In genomic region chr6:73428618-73429336, GRCm38 (mm10) we compare ENCODE assay signal across 11 mouse cellular contexts. TPM values are rescaled to one million over a fixed set of nuclear protein-coding genes. Genes with fewer than 3 reads are reported as not detected.
DNase-seq lines count a peak whose midpoint lies in the region; ATAC-seq and TF ChIP-seq lines count a peak whose summit lies in the region.
"Had no signal": no experiment of that assay in that cellular context is flagged by ENCODE, and none has a peak within 500 bp of the region (broad histone marks: within the 10 kb centered on the region; RNA-seq: fewer than 3 reads in every experiment).

No protein-coding gene starts in this region.

- H3K4me3 ChIP-seq in kidney, postnatal 0 days (replicated peaks; ENCODE audit: low read depth, low read length) = no peak overlapping the region
- no peak overlapping the region for H3K4me3 ChIP-seq in kidney, adult 2 months (ENCODE audit: insufficient read depth, low read depth, low read length)
- H3K4me3 ChIP-seq in forebrain, postnatal 0 days (ENCODE audit: low read depth, low read length) = no peak overlapping the region
- H3K4me3 ChIP-seq in midbrain, embryonic 16.5 days (ENCODE audit: low read depth, low read length) = no peak overlapping the region
- H3K4me3 ChIP-seq in liver, postnatal 0 days (ENCODE audit: low read depth, low read length) = no peak overlapping the region

- H3K4me2 ChIP-seq in kidney, postnatal 0 days (ENCODE audit: low read length) = 0 out of 2 replicates have a peak overlapping the region, but pooled peaks have one; percentile 15
- peak overlapping the region; percentile 15; the same call in 1 of the 2 replicates for H3K4me2 ChIP-seq in forebrain, postnatal 0 days (ENCODE audit: low read depth)
- H3K4me2 ChIP-seq in midbrain, embryonic 16.5 days (ENCODE audit: low read length) = peak overlapping the region; percentile 41
- no peak overlapping the region for H3K4me2 ChIP-seq in liver, postnatal 0 days (ENCODE audit: low read depth, low read length)

- TF ChIP-seq CTCF in kidney, postnatal 0 days (IDR thresholded peaks at IDR 0.05; ENCODE audit: low read depth) = no peak
- no peak for TF ChIP-seq CTCF in kidney, adult 2 months (conservative IDR thresholded peaks at IDR 0.05; ENCODE audit: insufficient read depth, insufficient read length, low read depth, low read length)
- no peak for TF ChIP-seq CTCF in forebrain, postnatal 0 days (IDR thresholded peaks at IDR 0.05; ENCODE audit: low read depth)
- no peak for TF ChIP-seq CTCF in liver, postnatal 0 days (IDR thresholded peaks at IDR 0.05; ENCODE audit: low read depth)

- no peaks in the 10 kb centered on the region for H3K36me3 ChIP-seq in kidney, postnatal 0 days (ENCODE audit: insufficient read depth, low read length)
- no peaks in the 10 kb centered on the region for H3K36me3 ChIP-seq in kidney, adult 2 months (ENCODE audit: control insufficient read depth, insufficient read depth, low read length)
- no peaks in the 10 kb centered on the region for H3K36me3 ChIP-seq in forebrain, postnatal 0 days (ENCODE audit: insufficient read depth)
- H3K36me3 ChIP-seq in midbrain, embryonic 16.5 days (ENCODE audit: control insufficient read depth, insufficient read depth, low read length) = no peaks in the 10 kb centered on the region
- no peaks in the 10 kb centered on the region for H3K36me3 ChIP-seq in liver, postnatal 0 days (replicated peaks; ENCODE audit: insufficient read depth, low read length)

- no peak overlapping the region for H3K27ac ChIP-seq in kidney, postnatal 0 days
- H3K27ac ChIP-seq in kidney, adult 2 months (ENCODE audit: insufficient read depth, low read depth, low read length) = no peak overlapping the region
- no peak overlapping the region for H3K27ac ChIP-seq in forebrain, postnatal 0 days (ENCODE audit: low read depth, low read length)
- no peak overlapping the region for H3K27ac ChIP-seq in midbrain, embryonic 16.5 days (ENCODE audit: low read length)
- H3K27ac ChIP-seq in liver, postnatal 0 days (ENCODE audit: low read depth) = no peak overlapping the region

- no peak for ATAC-seq in kidney, postnatal 0 days (replicated peaks; ENCODE audit: low FRiP score, low read depth)
- ATAC-seq in forebrain, postnatal 0 days = peak; percentile 65
- ATAC-seq in midbrain, embryonic 16.5 days = 0 out of 2 replicates have a peak, but pooled peaks have one; percentile 17
- no peak for ATAC-seq in liver, postnatal 0 days
- ATAC-seq in granulocyte monocyte progenitor cell, adult 5-6 weeks (replicated peaks; ENCODE audit: poor library complexity, severe bottlenecking) = no peak

- no peak for TF ChIP-seq EP300 in liver, postnatal 0 days (IDR thresholded peaks at IDR 0.05; ENCODE audit: low read depth)

- 20% methylated on average over 14 of the region's 14 CpGs for WGBS in kidney, postnatal 0 days
- 29% methylated on average over 14 of the region's 14 CpGs for WGBS in kidney, adult 2 months
- 21% methylated on average over 14 of the region's 14 CpGs for WGBS in forebrain, postnatal 0 days
- WGBS in midbrain, embryonic 16.5 days = 25% methylated on average over 14 of the region's 14 CpGs
- WGBS in liver, postnatal 0 days (ENCODE audit: insufficient replicate concordance) = 54% methylated on average over 14 of the region's 14 CpGs

- no peaks in the 10 kb centered on the region for H3K9me3 ChIP-seq in kidney, postnatal 0 days (replicated peaks; ENCODE audit: low read length)
- no peaks in the 10 kb centered on the region for H3K9me3 ChIP-seq in forebrain, postnatal 0 days (ENCODE audit: low read length)
- H3K9me3 ChIP-seq in midbrain, embryonic 16.5 days (replicated peaks; ENCODE audit: control insufficient read depth, low read length, poor library complexity, severe bottlenecking) = no peaks in the 10 kb centered on the region
- no peaks in the 10 kb centered on the region for H3K9me3 ChIP-seq in liver, postnatal 0 days (ENCODE audit: low read length)

- DNase-seq in kidney, postnatal 0 days (ENCODE audit: low spot score) = peak; percentile 36
- no peak for DNase-seq in kidney, adult 2 months
- peak; percentile 36 for DNase-seq in cerebellum, adult 9-11 months
- DNase-seq in forebrain, postnatal 0 days = peak; percentile 14
- no peak for DNase-seq in liver, postnatal 0 days
- no peak for DNase-seq in urinary bladder, postnatal 10 days (ENCODE audit: low spot score)

- no peak overlapping the region for H3K9ac ChIP-seq in kidney, postnatal 0 days (ENCODE audit: low read depth, low read length)
- no peak overlapping the region for H3K9ac ChIP-seq in forebrain, postnatal 0 days
- peak overlapping the region; percentile 10; the same call in 1 of the 2 replicates for H3K9ac ChIP-seq in midbrain, embryonic 16.5 days (ENCODE audit: low read depth, low read length)
- H3K9ac ChIP-seq in liver, postnatal 0 days (replicated peaks) = no peak overlapping the region

- TF ChIP-seq POLR2A in kidney, adult 2 months (IDR thresholded peaks at IDR 0.05; ENCODE audit: low read depth, low read length) = no peak

- H3K4me1 ChIP-seq in kidney, postnatal 0 days (replicated peaks; ENCODE audit: insufficient read depth, low read length) = peaks cover 5% of the 10 kb centered on the region; the same call in 1 of the 2 replicates
- H3K4me1 ChIP-seq in kidney, adult 2 months (ENCODE audit: control insufficient read depth, insufficient read depth, low read length) = no peaks in the 10 kb centered on the region
- no peaks in the 10 kb centered on the region for H3K4me1 ChIP-seq in forebrain, postnatal 0 days (ENCODE audit: insufficient read depth)
- peaks cover 12% of the 10 kb centered on the region for H3K4me1 ChIP-seq in midbrain, embryonic 16.5 days (ENCODE audit: control insufficient read depth, insufficient read depth, low read length)
- no peaks in the 10 kb centered on the region for H3K4me1 ChIP-seq in liver, postnatal 0 days (ENCODE audit: insufficient read depth)

- no peaks in the 10 kb centered on the region for H3K27me3 ChIP-seq in kidney, postnatal 0 days (ENCODE audit: insufficient read depth, low read length)
- no peaks in the 10 kb centered on the region for H3K27me3 ChIP-seq in kidney, adult 2 months (replicated peaks; ENCODE audit: control insufficient read depth, insufficient read depth, low read length)
- H3K27me3 ChIP-seq in forebrain, postnatal 0 days (ENCODE audit: insufficient read depth, low read length) = no peaks in the 10 kb centered on the region
- no peaks in the 10 kb centered on the region for H3K27me3 ChIP-seq in midbrain, embryonic 16.5 days (ENCODE audit: control insufficient read depth, insufficient read depth, low read depth, low read length)
- H3K27me3 ChIP-seq in liver, postnatal 0 days (ENCODE audit: insufficient read depth, low read length) = no peaks in the 10 kb centered on the region

RNA-seq across cellular contexts. Expression of gene 4931417E11Rik, which starts 40.7 kb away (rescaled TPM):
- polyA plus RNA-seq in kidney, postnatal 0 days (2015; fragmentation: Nextera tagmentation; extraction: Ambion mirVana) = not detected in 2 replicates
- polyA plus RNA-seq in kidney, adult 2 months (2012; rRNA removed) = 0.08 TPM in 1 of 2 replicates, not detected in the other
- not detected in 2 replicates for total RNA-seq in forebrain, postnatal 0 days (2014; rRNA removed)
- polyA plus RNA-seq in forebrain, postnatal 0 days (2015; fragmentation: Nextera tagmentation; extraction: Ambion mirVana) = not detected in 2 replicates
- polyA plus RNA-seq in midbrain, embryonic 16.5 days (2015; fragmentation: Nextera tagmentation; extraction: Ambion mirVana) = not detected in 2 replicates
- not detected in 2 replicates for polyA plus RNA-seq in liver, postnatal 0 days (2015; fragmentation: Nextera tagmentation; extraction: Ambion mirVana)
- not detected in 2 replicates for total RNA-seq in granulocyte monocyte progenitor cell, adult 5-6 weeks (2014; fragmentation: Nextera tagmentation)
- not detected in 2 replicates for total RNA-seq in granulocyte monocyte progenitor cell, adult 5-6 weeks (2017)
- polyA plus RNA-seq: gonadal fat pad, adult 2 months; large intestine, adult 2 months; small intestine, adult 2 months had no signal

Comparison
In these comparisons a context has a peak if more than half of its experiments do, and no peak if none do; other contexts are left out.
1. DNase-seq: peak in kidney, postnatal 0 days (single experiment), cerebellum, adult 9-11 months (single experiment) and forebrain, postnatal 0 days (single experiment); none in kidney, adult 2 months (single experiment), liver, postnatal 0 days (single experiment) and urinary bladder, postnatal 10 days (single experiment).
2. ATAC-seq: peak in forebrain, postnatal 0 days (single experiment) and midbrain, embryonic 16.5 days (single experiment); none in kidney, postnatal 0 days (single experiment), liver, postnatal 0 days (single experiment) and granulocyte monocyte progenitor cell, adult 5-6 weeks (single experiment).